Mouse (Mus musculus) midbrain, postnatal 0 days (tissue): ENCODE measurements around the gene Gmpr2. TPM values are rescaled to one million over a fixed set of nuclear protein-coding genes. Genes with fewer than 3 reads are reported as not detected.
A peak's percentile ranks its signal among the peaks of the same experiment; 100 is the strongest.

Experiments
- ATAC-seq: fragments of 200-750 bp; cut with Nextera tagmentation; 2 replicates; pipeline ENCODE4 v1.8.0; 2017; ENCODE audit warnings: moderate number of reproducible peaks, mild to moderate bottlenecking, moderate TSS enrichment, moderate library complexity; ENCODE audit not compliant: low FRiP score
- DNase-seq: peaks from one replicate; pipeline ENCODE4 v3.0.0-alpha.2; 2015; ENCODE audit warnings: low spot score
- H3K27ac ChIP-seq: fragments of 300-500 bp; sonication (generic); 2 replicates; pipeline ENCODE4 v1.5.1; 2014; ENCODE audit warnings: low read depth, mild to moderate bottlenecking, low read length, mixed read lengths
- H3K27me3 ChIP-seq: fragments of 300-500 bp; sonication (generic); 2 replicates; pipeline ENCODE4 v1.6.1; 2014; ENCODE audit warnings: low read length, control low read depth, mixed read lengths; ENCODE audit not compliant: insufficient read depth
- H3K36me3 ChIP-seq: fragments of 300-500 bp; sonication (generic); 2 replicates; pipeline ENCODE4 v1.6.1; 2014; ENCODE audit warnings: low read length, control low read depth, mixed read lengths; ENCODE audit not compliant: insufficient read depth
- H3K4me1 ChIP-seq: fragments of 300-500 bp; sonication (generic); 2 replicates; pipeline ENCODE4 v1.6.1; 2014; ENCODE audit warnings: mild to moderate bottlenecking, control low read depth, antibody characterized with exemption, low read length, mixed read lengths; ENCODE audit not compliant: insufficient read depth
- H3K4me2 ChIP-seq: fragments of 300-500 bp; sonication (generic); 2 replicates; pipeline ENCODE4 v1.6.1; 2014; ENCODE audit warnings: low read depth, mild to moderate bottlenecking, low read length, mixed read lengths; ENCODE audit not compliant: poor library complexity, severe bottlenecking
- H3K4me3 ChIP-seq: fragments of 300-500 bp; sonication (generic); 2 replicates; pipeline ENCODE4 v1.5.1; 2014; ENCODE audit warnings: low read depth, mild to moderate bottlenecking, low read length, moderate library complexity
- H3K9ac ChIP-seq: fragments of 300-500 bp; sonication (generic); replicated peaks from 2 replicates; pipeline ENCODE4 v1.6.1; 2014; ENCODE audit warnings: mild to moderate bottlenecking, low read length, moderate library complexity, mixed read lengths; ENCODE audit not compliant: poor library complexity, severe bottlenecking
- H3K9me3 ChIP-seq: fragments of 300-500 bp; sonication (generic); 2 replicates; pipeline ENCODE4 v1.6.1; 2016; ENCODE audit warnings: low read length, control low read depth
- CTCF ChIP-seq: IDR thresholded peaks from 2 replicates; pipeline ENCODE4 v1.5.1; 2016; ENCODE audit warnings: antibody characterized with exemption, mild to moderate bottlenecking
- WGBS: fragments of 180-500 bp; shearing (Covaris S2); extraction: QIAGEN DNeasy Blood & Tissue Kit; methylation state at CpG from one replicate; pipeline ENCODE4 v1.1.7; 2014; 5-methylcytosine and 5-hydroxymethylcytosine counted together
- polyA plus RNA-seq: library from polyadenylated mRNA; unstranded; fragments of >200 nt; fragmentation: Nextera tagmentation; extraction: Ambion mirVana; gene quantifications from 2 replicates; pipeline ENCODE4 v1.2.1, GENCODE M21; 2015
- total RNA-seq: library from RNA; depleted of rRNA; stranded (reverse); fragments of >200 nt; gene quantifications from 2 replicates; pipeline ENCODE4 v1.2.3, GENCODE M21; 2014; rRNA removed

The Gmpr2 gene
- 19.9 and 24.4 TPM in 2 replicates for total RNA-seq
- 35.5 and 36.7 TPM in 2 replicates for polyA plus RNA-seq

- Histone ChIP-seq H3K4me1 (no peaks in the 10 kb centered on the region; the same call in 1 of the 2 replicates), H3K36me3 (peaks cover 13% of the 10 kb centered on the region; the same call in 1 of the 2 replicates), H3K27me3 (no peaks in the 10 kb centered on the region), H3K4me3 (peak within 1 kb of the TSS; percentile 58), H3K4me2 (peak within 1 kb of the TSS; percentile 81), H3K9me3 (no peaks in the 10 kb centered on the region), H3K27ac (peak within 1 kb of the TSS; percentile 94), H3K9ac (peak within 1 kb of the TSS; percentile 90)
- peak; percentile 98 for DNase-seq
- ATAC-seq, result peak; percentile 95
- TF ChIP-seq CTCF, result no peak
- WGBS, result 1% methylated on average over 38 of the region's 38 CpGs
Measured at GRCm38 (mm10) chr14:55671833-55672740, at the start of gene Gmpr2, which contains the start of gene Nedd8. Gmpr2 (plus strand) TSS chr14:55671941. Nedd8 (minus strand) TSS chr14:55672124.

GRCm38 (mm10) chr14:55628077-55628827 lies 43.5 kb upstream of the Gmpr2 start:
- H3K4me1 ChIP-seq, result no peaks in the 10 kb centered on the region
- no peak for TF ChIP-seq CTCF
- DNase-seq, result no peak
- peaks cover 84% of the 10 kb centered on the region for H3K36me3 ChIP-seq
- no peak overlapping the region for H3K9ac ChIP-seq
- ATAC-seq, result no peak
- H3K4me3 ChIP-seq, result no peak overlapping the region
- WGBS, result 94% methylated on average over 27 of the region's 27 CpGs
- H3K9me3 ChIP-seq, result no peaks in the 10 kb centered on the region
- no peak overlapping the region for H3K4me2 ChIP-seq
- no peaks in the 10 kb centered on the region for H3K27me3 ChIP-seq
- H3K27ac ChIP-seq, result no peak overlapping the region

GRCm38 (mm10) chr14:55629312-55629711 lies 42.4 kb upstream of the Gmpr2 start:
- Histone ChIP-seq H3K9ac (no peak overlapping the region), H3K36me3 (peaks cover 89% of the 10 kb centered on the region), H3K9me3 (no peaks in the 10 kb centered on the region), H3K27me3 (no peaks in the 10 kb centered on the region), H3K4me2 (no peak overlapping the region), H3K4me3 (no peak overlapping the region), H3K4me1 (no peaks in the 10 kb centered on the region; the same call in 1 of the 2 replicates), H3K27ac (no peak overlapping the region)
- peak; percentile 67 for TF ChIP-seq CTCF
- DNase-seq, result no peak
- ATAC-seq, result no peak
- 55% methylated on average over 5 of the region's 5 CpGs for WGBS

GRCm38 (mm10) chr14:55634874-55635522 lies 36.7 kb upstream of the Gmpr2 start:
- no peaks in the 10 kb centered on the region for H3K27me3 ChIP-seq
- peak overlapping the region; percentile 71 for H3K4me3 ChIP-seq
- H3K9ac ChIP-seq, result peak overlapping the region; percentile 80
- H3K27ac ChIP-seq, result peak overlapping the region; percentile 63
- peak; percentile 37 for DNase-seq
- ATAC-seq, result peak; percentile 60
- 2% methylated on average over 22 of the region's 23 CpGs for WGBS
- no peaks in the 10 kb centered on the region for H3K9me3 ChIP-seq
- peak overlapping the region; percentile 91 for H3K4me2 ChIP-seq
- peaks cover 56% of the 10 kb centered on the region for H3K36me3 ChIP-seq
- peaks cover 6% of the 10 kb centered on the region; the same call in 1 of the 2 replicates for H3K4me1 ChIP-seq
- no peak for TF ChIP-seq CTCF

GRCm38 (mm10) chr14:55635523-55636007 lies 36.2 kb upstream of the Gmpr2 start, which contains the start of gene Ipo4:
Ipo4 (minus strand) TSS chr14:55635957.
- Histone ChIP-seq H3K4me1 (peaks cover 6% of the 10 kb centered on the region; the same call in 1 of the 2 replicates), H3K27ac (peak within 1 kb of the TSS; percentile 63), H3K9ac (peak within 1 kb of the TSS; percentile 80), H3K4me3 (peak within 1 kb of the TSS; percentile 71), H3K9me3 (no peaks in the 10 kb centered on the region), H3K27me3 (no peaks in the 10 kb centered on the region), H3K4me2 (peak within 1 kb of the TSS; percentile 91), H3K36me3 (peaks cover 56% of the 10 kb centered on the region)
- ATAC-seq (peak; percentile 88), DNase-seq (peak; percentile 95)
- TF ChIP-seq CTCF, result no peak
- WGBS, result 2% methylated on average over 33 of the region's 33 CpGs
